In genomic region chr4:34526771-34527170, GRCm38 (mm10) we compare ENCODE assay signal across 33 mouse cellular contexts. TPM values are rescaled to one million over a fixed set of nuclear protein-coding genes. Genes with fewer than 3 reads are reported as not detected.
DNase-seq lines count a peak whose midpoint lies in the region; ATAC-seq lines count a peak whose summit lies in the region.
"Had no signal": no experiment of that assay in that cellular context is flagged by ENCODE, and none has a peak within 500 bp of the region (broad histone marks: within the 10 kb centered on the region; RNA-seq: fewer than 3 reads in every experiment).

No protein-coding gene starts in this region.

- H3K9me3 ChIP-seq in hindbrain, embryonic 13.5 days, result no peaks in the 10 kb centered on the region
- H3K9me3 ChIP-seq: embryonic facial prominence, embryonic 12.5 days; forebrain, embryonic 15.5 days; intestine, embryonic 15.5 days; limb, embryonic 13.5 days; liver, embryonic 13.5 days; midbrain, embryonic 10.5 days; neural tube, embryonic 12.5 days; stomach, embryonic 15.5 days had no signal

- peak; percentile 87 for ATAC-seq in common myeloid progenitor, adult 5-6 weeks (replicated peaks; ENCODE audit: low read depth, poor library complexity, severe bottlenecking)
- ATAC-seq in megakaryocyte progenitor cell, adult 5-6 weeks (replicated peaks; ENCODE audit: poor library complexity), result peak; percentile 83
- ATAC-seq in hindbrain, embryonic 13.5 days (ENCODE audit: low FRiP score), result no peak
- ATAC-seq: forebrain, embryonic 15.5 days; hindbrain, embryonic 16.5 days; intestine, embryonic 15.5 days; lung, postnatal 0 days; midbrain, embryonic 16.5 days had no signal

- 90% methylated on average over 3 of the region's 3 CpGs for WGBS in hindbrain, embryonic 13.5 days

- intact Hi-C loops in heart, postnatal 10 days (cut with DNase I), result no loop called here

- H3K4me3 ChIP-seq in hindbrain, embryonic 13.5 days, result no peak overlapping the region
- H3K4me3 ChIP-seq: embryonic facial prominence, embryonic 12.5 days; forebrain, embryonic 15.5 days; intestine, embryonic 15.5 days; limb, embryonic 13.5 days; liver, embryonic 13.5 days; midbrain, embryonic 10.5 days; myocyte; neural tube, embryonic 12.5 days; stomach, embryonic 15.5 days had no signal

- peak; percentile 68 for DNase-seq in heart, adult 11 months
- no peak for DNase-seq in heart, postnatal 10 days
- DNase-seq in right cerebral cortex, adult 2 months (ENCODE audit: low spot score in 2 of 2), result no peak
- no peak for DNase-seq in right cerebral cortex, postnatal 10 days (ENCODE audit: low spot score in 2 of 2)
- DNase-seq: adrenal gland, postnatal 25 days; cerebellum, adult 11 months; cerebellum, adult 9-10 months; cerebellum, postnatal 36 days; embryo, embryonic 11 days; heart, postnatal 4 days; kidney, adult 2 months; kidney, postnatal 4 days; liver, embryonic 13.5 days; lung, adult 18-20 months; lung, postnatal 4 days; right cerebral cortex, adult 18-20 months; thymus, postnatal 14 days had no signal

- no peaks in the 10 kb centered on the region for H3K36me3 ChIP-seq in hindbrain, embryonic 13.5 days
- H3K36me3 ChIP-seq: embryonic facial prominence, embryonic 12.5 days; forebrain, embryonic 15.5 days; intestine, embryonic 15.5 days; limb, embryonic 13.5 days; liver, embryonic 13.5 days; midbrain, embryonic 10.5 days; neural tube, embryonic 12.5 days; stomach, embryonic 15.5 days had no signal

- H3K4me1 ChIP-seq in hindbrain, embryonic 13.5 days (replicated peaks), result no peaks in the 10 kb centered on the region
- H3K4me1 ChIP-seq: embryonic facial prominence, embryonic 12.5 days; forebrain, embryonic 15.5 days; intestine, embryonic 15.5 days; limb, embryonic 13.5 days; liver, embryonic 13.5 days; midbrain, embryonic 10.5 days; neural tube, embryonic 12.5 days; stomach, embryonic 15.5 days had no signal

- H3K27ac ChIP-seq in hindbrain, embryonic 13.5 days, result no peak overlapping the region
- H3K27ac ChIP-seq: embryonic facial prominence, embryonic 12.5 days; forebrain, embryonic 15.5 days; intestine, embryonic 15.5 days; kidney, postnatal 0 days; limb, embryonic 13.5 days; liver, embryonic 13.5 days; midbrain, embryonic 10.5 days; neural tube, embryonic 12.5 days; stomach, embryonic 15.5 days had no signal

- no peak overlapping the region for H3K9ac ChIP-seq in hindbrain, embryonic 13.5 days
- H3K9ac ChIP-seq: embryonic facial prominence, embryonic 12.5 days; forebrain, embryonic 15.5 days; intestine, embryonic 15.5 days; limb, embryonic 13.5 days; liver, embryonic 13.5 days; neural tube, embryonic 12.5 days; stomach, embryonic 15.5 days had no signal

- no peak overlapping the region for H3K4me2 ChIP-seq in hindbrain, embryonic 13.5 days
- H3K4me2 ChIP-seq: embryonic facial prominence, embryonic 12.5 days; forebrain, embryonic 15.5 days; heart, embryonic 11.5 days; intestine, embryonic 15.5 days; limb, embryonic 13.5 days; liver, embryonic 13.5 days; neural tube, embryonic 12.5 days; stomach, embryonic 15.5 days had no signal

- no peaks in the 10 kb centered on the region for H3K27me3 ChIP-seq in hindbrain, embryonic 13.5 days
- H3K27me3 ChIP-seq: embryonic facial prominence, embryonic 12.5 days; forebrain, embryonic 15.5 days; intestine, embryonic 15.5 days; limb, embryonic 13.5 days; liver, embryonic 13.5 days; neural tube, embryonic 12.5 days; stomach, embryonic 15.5 days had no signal

RNA-seq across cellular contexts. Expression of gene Akirin2, which starts 24.0 kb away (rescaled TPM):
- total RNA-seq in heart, postnatal 10 days (2021), result 10 to 100 TPM; 59.4 to 69.5 TPM
- 42.0 and 60.8 TPM in 2 replicates for total RNA-seq in common myeloid progenitor, adult 5-6 weeks (2017)
- total RNA-seq in megakaryocyte progenitor cell, adult 5-6 weeks (2015), result 48.9 and 56.4 TPM in 2 replicates
- total RNA-seq in megakaryocyte progenitor cell, adult 5-6 weeks (2017), result 43.6 and 45.2 TPM in 2 replicates
- polyA plus RNA-seq in hindbrain, embryonic 13.5 days (2015; fragmentation: Nextera tagmentation; extraction: Ambion mirVana), result 91.5 and 100 TPM in 2 replicates
